Mouse (Mus musculus): ENCODE results near the gene Lgalsl.

DNA sequence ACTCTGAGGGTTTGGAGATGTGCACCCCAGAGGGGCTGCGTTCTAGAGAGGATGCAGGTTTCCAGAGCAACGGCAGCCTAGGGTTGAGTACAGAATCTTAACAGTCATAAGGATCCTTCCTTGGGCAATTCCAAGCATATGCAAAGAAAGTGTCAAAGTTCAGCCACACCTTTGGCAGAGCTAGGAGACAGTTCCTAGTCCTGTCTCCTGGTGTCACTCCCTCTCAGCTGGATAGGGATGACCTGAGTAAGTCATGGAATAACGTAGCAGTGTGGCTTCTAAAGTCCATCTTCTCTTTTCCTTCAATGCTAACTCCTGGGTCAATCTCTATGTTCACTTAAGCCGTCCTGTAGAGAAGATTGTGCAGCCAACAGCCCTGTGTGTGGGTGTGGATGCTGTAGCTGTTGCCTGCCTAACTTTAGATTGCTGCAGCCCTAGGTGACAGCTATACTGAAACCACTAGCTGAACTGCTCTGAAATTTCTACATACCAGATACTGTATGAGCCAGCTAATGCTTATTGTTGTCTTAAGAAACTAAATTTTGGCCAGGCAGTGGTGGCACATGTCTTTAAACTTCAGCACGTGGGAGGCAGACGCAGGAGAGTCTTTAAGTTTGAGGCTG is 16.8 kb downstream of the Lgalsl start:
- TF ChIP-seq CTCF (IDR thresholded peaks at IDR 0.05; ENCODE audit: low read depth, low read length) (no peak), TAL1 (conservative IDR thresholded peaks at IDR 0.05; ENCODE audit: low read depth, low read length) (no peak), POLR2AphosphoS5 (IDR thresholded peaks at IDR 0.05; ENCODE audit: insufficient replicate concordance, low read depth, low read length) (no peak)

Data from G1E (cell line).